Mouse (Mus musculus) adrenal gland, adult 10 weeks (tissue): ENCODE results near the gene Esp18. TPM values are rescaled to one million over a fixed set of nuclear protein-coding genes. Genes with fewer than 3 reads are reported as not detected.

ENCODE experiments used
- polyA plus RNA-seq: library from polyadenylated mRNA; stranded (reverse); fragments of 350-450 nt; fragmentation: Illumina TruSeq; extraction: RNeasy Lipid Tissue Mini Kit (QIAGEN cat#74804); gene quantifications from one replicate; pipeline ENCODE4 v1.2.3, GENCODE M21; 2014; ENCODE audit warnings: low read depth, low replicate concordance

Esp18 gene
- polyA plus RNA-seq = not detected

DNA sequence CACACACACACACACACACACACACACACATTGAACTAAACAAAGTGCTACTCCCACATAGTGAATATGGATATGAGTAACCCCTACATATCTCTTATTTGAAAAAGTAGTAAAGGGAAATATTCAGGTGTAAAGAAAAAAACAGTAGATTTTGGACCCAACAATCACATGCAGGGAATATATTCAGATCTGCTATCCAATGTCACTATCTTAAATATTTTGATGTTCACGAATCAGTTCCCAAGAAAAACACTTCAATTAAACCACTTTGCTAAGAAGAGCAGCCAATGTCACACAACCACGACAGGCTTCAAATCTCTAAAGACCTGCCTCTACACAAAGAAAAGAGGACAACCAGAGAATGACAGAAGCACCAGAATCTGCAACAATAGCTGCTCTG, at the start of gene Esp18:
Gene Esp18 (plus strand): TSS at position 301 of the 400 bp plus-strand sequence.

Other genes with a start within 250 kb of the Esp18 start
- not detected for gene Esp16, start 129.8 kb downstream of the Esp18 start, polyA plus RNA-seq
- not detected for gene Esp15, start 234.6 kb downstream of the Esp18 start, polyA plus RNA-seq